Mouse (Mus musculus) cerebellum, adult 2 months (tissue): Measurements from ENCODE around the gene Lrba.

Experiments
- CTCF ChIP-seq: fragments of 200-500 bp; IDR thresholded peaks from 2 replicates; pipeline ENCODE4 v1.5.1; 2011; ENCODE audit warnings: low read depth, mild to moderate bottlenecking, control low read depth, low read length, moderate library complexity, borderline replicate concordance; ENCODE audit not compliant: insufficient read depth
- POLR2A ChIP-seq: fragments of 200-500 bp; IDR thresholded peaks from 2 replicates; pipeline ENCODE4 v1.6.1; 2011; ENCODE audit warnings: low read length, control low read depth, borderline replicate concordance; ENCODE audit not compliant: insufficient read depth

- TF ChIP-seq POLR2A (no peak), CTCF (no peak)
These were observed 226.7 kb downstream of the Lrba start for GRCm38 (mm10) chr3:86451211-86451610.
